ENCODE assay signal across 7 mouse cellular contexts in genomic region chr9:21196521-21197433, GRCm38 (mm10). TPM values are rescaled to one million over a fixed set of nuclear protein-coding genes. Genes with fewer than 3 reads are reported as not detected.
A peak's percentile ranks its signal among the peaks of the same experiment; 100 is the strongest.
DNase-seq lines count a peak whose midpoint lies in the region; ATAC-seq and TF ChIP-seq lines count a peak whose summit lies in the region.

No protein-coding gene starts in this region.

- no peaks in the 10 kb centered on the region for H3K27me3 ChIP-seq in spleen, adult 2 months (ENCODE audit: control insufficient read depth, insufficient read depth, low read length)
- no peaks in the 10 kb centered on the region for H3K27me3 ChIP-seq in forebrain, embryonic 12.5 days

- H3K4me1 ChIP-seq in spleen, adult 2 months (ENCODE audit: control insufficient read depth, insufficient read depth, insufficient read length), result peaks cover 29% of the 10 kb centered on the region
- H3K4me1 ChIP-seq in forebrain, embryonic 12.5 days, result peaks cover 36% of the 10 kb centered on the region

- no peak for TF ChIP-seq POLR2A in spleen, adult 2 months (IDR thresholded peaks at IDR 0.05; ENCODE audit: low read depth, low read length)

- H3K9me3 ChIP-seq in forebrain, embryonic 12.5 days, result no peaks in the 10 kb centered on the region

- H3K4me2 ChIP-seq in forebrain, embryonic 12.5 days, result peak overlapping the region; percentile 66

- H3K27ac ChIP-seq in spleen, adult 2 months (ENCODE audit: insufficient read depth, low read length), result 0 out of 2 replicates have a peak overlapping the region, but pooled peaks have one; percentile 16
- H3K27ac ChIP-seq in forebrain, embryonic 12.5 days, result peak overlapping the region; percentile 69
- peak overlapping the region; percentile 90 for H3K27ac ChIP-seq in left cerebral cortex, adult 2 months

- intact Hi-C loops in left cerebral cortex, adult 2 months (cut with DNase I), result loop anchor here (2.0 kb wide), 2 partner anchors 30 to 44 kb away; no protein-coding TSS in a partner anchor

- H3K9ac ChIP-seq in forebrain, embryonic 12.5 days, result peak overlapping the region; percentile 64

- TF ChIP-seq CTCF in spleen, adult 2 months (IDR thresholded peaks at IDR 0.05; ENCODE audit: extremely low read depth, insufficient read depth, insufficient read length, insufficient replicate concordance), result no peak
- no peak for TF ChIP-seq CTCF in left cerebral cortex, adult 2 months (IDR thresholded peaks at IDR 0.05)

- H3K36me3 ChIP-seq in spleen, adult 2 months (ENCODE audit: control insufficient read depth, insufficient read depth, low read length), result no peaks in the 10 kb centered on the region
- no peaks in the 10 kb centered on the region for H3K36me3 ChIP-seq in forebrain, embryonic 12.5 days (replicated peaks)

- no peak for DNase-seq in spleen, adult 2 months (ENCODE audit: low read depth in 1 of 2, low spot score in 2 of 2)
- DNase-seq in spleen, postnatal 4 days (ENCODE audit: low spot score in 2 of 2), result no peak
- peak; percentile 53 to 63 for DNase-seq in left cerebral cortex, adult 2 months (ENCODE audit: extremely low spot score in 1 of 2, low spot score in 2 of 2)
- peak; percentile 47 for DNase-seq in retina, embryonic 14.5 days (ENCODE audit: low spot score)
- no peak for DNase-seq in ovary, adult 18-20 months (ENCODE audit: low spot score)
- DNase-seq in embryo, embryonic 10.5 days (ENCODE audit: low spot score), result no peak

- peak; percentile 67 for ATAC-seq in forebrain, embryonic 12.5 days (ENCODE audit: low FRiP score)

- 0 out of 2 replicates have a peak overlapping the region, but pooled peaks have one; percentile 28 for H3K4me3 ChIP-seq in spleen, adult 2 months (ENCODE audit: extremely low read depth, insufficient read depth, insufficient read length)
- peak overlapping the region; percentile 48 for H3K4me3 ChIP-seq in forebrain, embryonic 12.5 days (replicated peaks)
- peak overlapping the region; percentile 80 for H3K4me3 ChIP-seq in left cerebral cortex, adult 2 months

- WGBS in spleen, adult 2 months, result 77% methylated on average over 18 of the region's 19 CpGs
- 23% methylated on average over 19 of the region's 19 CpGs for WGBS in forebrain, embryonic 12.5 days

RNA-seq across cellular contexts. Expression of gene Pde4a, which starts 31.3 kb away (rescaled TPM):
- polyA plus RNA-seq in spleen, adult 2 months (2012; rRNA removed), result 12.4 and 13.1 TPM in 2 replicates
- polyA plus RNA-seq in forebrain, embryonic 12.5 days (2016; fragmentation: Nextera tagmentation; extraction: Ambion mirVana), result 12.8 and 14.5 TPM in 2 replicates
- total RNA-seq in left cerebral cortex, adult 2 months (2021), result 100 to 1,000 TPM; 101 to 106 TPM

RNA-seq across cellular contexts. Expression of gene Keap1, which starts 42.4 kb away (rescaled TPM):
- polyA plus RNA-seq in spleen, adult 2 months (2012; rRNA removed), result 55.4 and 78.4 TPM in 2 replicates
- polyA plus RNA-seq in forebrain, embryonic 12.5 days (2016; fragmentation: Nextera tagmentation; extraction: Ambion mirVana), result 47.5 and 49.6 TPM in 2 replicates
- total RNA-seq in left cerebral cortex, adult 2 months (2021), result 10 to 100 TPM; 53.0 to 53.7 TPM

RNA-seq across cellular contexts. Expression of gene Cdc37, which starts 47.0 kb away (rescaled TPM):
- polyA plus RNA-seq in spleen, adult 2 months (2012; rRNA removed), result 39.5 and 44.7 TPM in 2 replicates
- polyA plus RNA-seq in forebrain, embryonic 12.5 days (2016; fragmentation: Nextera tagmentation; extraction: Ambion mirVana), result 260 and 272 TPM in 2 replicates
- 100 to 1,000 TPM; 141 to 143 TPM for total RNA-seq in left cerebral cortex, adult 2 months (2021)

RNA-seq across cellular contexts. Expression of gene S1pr5, which starts 51.5 kb away (rescaled TPM):
- polyA plus RNA-seq in spleen, adult 2 months (2012; rRNA removed), result 12.2 and 21.3 TPM in 2 replicates
- polyA plus RNA-seq in forebrain, embryonic 12.5 days (2016; fragmentation: Nextera tagmentation; extraction: Ambion mirVana), result 0.33 and 0.38 TPM in 2 replicates
- 1 to 10 TPM; 6.8 to 8.3 TPM for total RNA-seq in left cerebral cortex, adult 2 months (2021)

Comparison
In these comparisons a context has a peak if more than half of its experiments do, and no peak if none do; other contexts are left out.
1. DNase-seq: peak in left cerebral cortex, adult 2 months (2 of 2) and retina, embryonic 14.5 days (single experiment); none in spleen, adult 2 months (0 of 2), spleen, postnatal 4 days (0 of 2), ovary, adult 18-20 months (single experiment) and embryo, embryonic 10.5 days (single experiment).
2. H3K27ac ChIP-seq: peak in every context shown above with its lines; median percentile 90 in left cerebral cortex, adult 2 months; 69 in forebrain, embryonic 12.5 days; 16 in spleen, adult 2 months.
3. H3K4me3 ChIP-seq: peak in every context shown above with its lines; median percentile 80 in left cerebral cortex, adult 2 months; 48 in forebrain, embryonic 12.5 days; 28 in spleen, adult 2 months.